Mouse (Mus musculus): ENCODE measurements at regions not wholly inside any gene's neighbourhood (a gene's known extent, or its start where the extent isn't known, plus 50 kb on each side); places are given as distances from the start of the nearest gene placed in this dataset.

DNA sequence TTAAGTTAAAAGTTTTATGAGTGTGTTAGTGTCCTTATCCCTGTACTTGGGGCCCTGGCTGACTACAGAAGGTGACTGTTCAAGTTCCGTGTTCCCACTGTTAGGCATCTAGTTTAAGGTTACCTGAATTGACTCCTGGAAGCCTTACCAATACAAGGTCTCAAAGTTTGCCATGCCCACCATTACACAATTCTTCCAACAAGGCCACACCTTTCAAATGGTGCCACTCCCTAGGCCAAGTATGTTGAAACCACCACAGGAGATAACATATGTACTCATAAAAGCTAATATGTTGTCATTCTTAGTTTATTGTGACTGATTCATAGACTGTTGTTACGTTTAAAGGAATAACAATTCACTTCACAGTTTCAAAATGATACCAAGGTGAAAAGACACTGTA lies 140.6 kb downstream of the 4921530L21Rik start:
- TF ChIP-seq CTCF (IDR thresholded peaks at IDR 0.05; ENCODE audit: low read depth, low read length) (no peak), POLR2A (IDR thresholded peaks at IDR 0.05; ENCODE audit: extremely low read depth, insufficient read depth, low read length) (no peak)
